Comparison of ENCODE assay signal across 9 mouse cellular contexts in genomic region chr2:172862850-172863468, GRCm38 (mm10).
A peak's percentile ranks its signal among the peaks of the same experiment; 100 is the strongest.
DNase-seq lines count a peak whose midpoint lies in the region; ATAC-seq lines count a peak whose summit lies in the region.
"Had no signal": no experiment of that assay in that cellular context is flagged by ENCODE, and none has a peak within 500 bp of the region (broad histone marks: within the 10 kb centered on the region; RNA-seq: fewer than 3 reads in every experiment).

No protein-coding gene starts in this region.

- ATAC-seq in hindbrain, embryonic 14.5 days (ENCODE audit: low FRiP score), result peak; percentile 56; the same call in 1 of the 2 replicates
- ATAC-seq in stomach, embryonic 16.5 days (ENCODE audit: insufficient read depth, low FRiP score), result peak; percentile 84

- peak; percentile 50 for DNase-seq in kidney, adult 11 months
- DNase-seq in kidney, adult 9 months, result no peak
- peak; percentile 41 to 76 for DNase-seq in frontal cortex, adult 2 months (ENCODE audit: extremely low spot score in 1 of 2, low spot score in 1 of 2)
- peak; percentile 56 for DNase-seq in hindbrain, embryonic 14.5 days (ENCODE audit: low spot score)
- peak; percentile 60 to 81 for DNase-seq in left cerebral cortex, adult 18-20 months (ENCODE audit: low spot score in 2 of 2)
- DNase-seq in lung, postnatal 36 days, result peak; percentile 76
- DNase-seq in c-Kit-positive CD71-positive TER-119-positive erythroid progenitor cells, embryonic 14.5 days (ENCODE audit: low spot score), result no peak

- H3K4me3 ChIP-seq in hindbrain, embryonic 14.5 days (replicated peaks; ENCODE audit: low read length), result no peak overlapping the region
- peak overlapping the region; percentile 24 for H3K4me3 ChIP-seq in stomach, embryonic 16.5 days (replicated peaks; ENCODE audit: low read length)

- no peaks in the 10 kb centered on the region for H3K36me3 ChIP-seq in hindbrain, embryonic 14.5 days (replicated peaks; ENCODE audit: control insufficient read depth, insufficient read depth)
- no peaks in the 10 kb centered on the region for H3K36me3 ChIP-seq in stomach, embryonic 16.5 days (ENCODE audit: control insufficient read depth, insufficient read depth, low read length)

- peak overlapping the region; percentile 29; the same call in 1 of the 2 replicates for H3K9ac ChIP-seq in hindbrain, embryonic 14.5 days
- H3K9ac ChIP-seq in stomach, embryonic 16.5 days (ENCODE audit: low read length), result peak overlapping the region; percentile 38; the same call in 1 of the 2 replicates
- H3K9ac ChIP-seq: liver, embryonic 14.5 days had no signal

- WGBS in hindbrain, embryonic 14.5 days, result 39% methylated on average over 29 of the region's 29 CpGs
- 15% methylated on average over 29 of the region's 29 CpGs for WGBS in stomach, embryonic 16.5 days

- no peak overlapping the region for H3K27ac ChIP-seq in hindbrain, embryonic 14.5 days
- H3K27ac ChIP-seq in stomach, embryonic 16.5 days (ENCODE audit: low read length), result peak overlapping the region; percentile 59
- H3K27ac ChIP-seq: liver, embryonic 14.5 days had no signal

- no peaks in the 10 kb centered on the region for H3K9me3 ChIP-seq in hindbrain, embryonic 14.5 days (ENCODE audit: control insufficient read depth, low read length)
- no peaks in the 10 kb centered on the region for H3K9me3 ChIP-seq in stomach, embryonic 16.5 days (replicated peaks; ENCODE audit: control insufficient read depth, low read length)

- peak overlapping the region; percentile 40 for H3K4me2 ChIP-seq in hindbrain, embryonic 14.5 days (replicated peaks)
- peak overlapping the region; percentile 53 for H3K4me2 ChIP-seq in stomach, embryonic 16.5 days (ENCODE audit: low read depth, low read length)

- no peaks in the 10 kb centered on the region for H3K27me3 ChIP-seq in hindbrain, embryonic 14.5 days (ENCODE audit: control insufficient read depth, insufficient read depth, low read length)
- H3K27me3 ChIP-seq in stomach, embryonic 16.5 days (ENCODE audit: control insufficient read depth, insufficient read depth, low read length), result no peaks in the 10 kb centered on the region

- H3K4me1 ChIP-seq in hindbrain, embryonic 14.5 days (replicated peaks; ENCODE audit: control insufficient read depth, insufficient read depth, low read length), result no peaks in the 10 kb centered on the region; the same call in 1 of the 2 replicates
- peaks cover 32% of the 10 kb centered on the region for H3K4me1 ChIP-seq in stomach, embryonic 16.5 days (ENCODE audit: control insufficient read depth, insufficient read depth, low read length)

Comparison
In these comparisons a context has a peak if more than half of its experiments do, and no peak if none do; other contexts are left out.
1. DNase-seq: peak in kidney, adult 11 months (single experiment), frontal cortex, adult 2 months (2 of 2), hindbrain, embryonic 14.5 days (single experiment), left cerebral cortex, adult 18-20 months (2 of 2) and lung, postnatal 36 days (single experiment); none in kidney, adult 9 months (single experiment) and c-Kit-positive CD71-positive TER-119-positive erythroid progenitor cells, embryonic 14.5 days (single experiment).